Mouse (Mus musculus) heart, adult 2 months (tissue): ENCODE measurements at regions not wholly inside any gene's neighbourhood (a gene's known extent, or its start where the extent isn't known, plus 50 kb on each side); places are given as distances from the start of the nearest gene placed in this dataset.

Source experiments
- CTCF ChIP-seq: fragments of 200-600 bp; IDR thresholded peaks from 2 replicates; pipeline ENCODE4 v1.8.1; 2022; ENCODE audit warnings: antibody characterized with exemption, mild to moderate bottlenecking, moderate library complexity
- EP300 ChIP-seq: fragments of 200-500 bp; IDR thresholded peaks from 2 replicates; pipeline ENCODE4 v1.6.1; 2011; ENCODE audit warnings: low read depth, low read length, control low read depth; ENCODE audit not compliant: insufficient read depth
- POLR2A ChIP-seq: fragments of 200-500 bp; IDR thresholded peaks from 2 replicates; pipeline ENCODE4 v1.6.1; 2011; ENCODE audit warnings: mild to moderate bottlenecking, low read depth, low read length, control low read depth; ENCODE audit not compliant: insufficient read depth

GRCm38 (mm10) chr1:65654460-65654859 is 271.9 kb upstream of the Crygf start:
- TF ChIP-seq EP300 = no peak
- no peak for TF ChIP-seq POLR2A
- TF ChIP-seq CTCF = no peak
